Mouse (Mus musculus) urinary bladder, postnatal 14 days (tissue): ENCODE data around the gene Wnt10a.
"Not testable (repeated sequence)": the region's sequence is repeated elsewhere in the genome, so short reads cannot be mapped to it uniquely, and the experiment has no call there.

Experiments
- DNase-seq: peaks from one replicate; pipeline ENCODE4 v3.0.0; 2021; ENCODE audit warnings: low spot score

The Wnt10a gene

DNA sequence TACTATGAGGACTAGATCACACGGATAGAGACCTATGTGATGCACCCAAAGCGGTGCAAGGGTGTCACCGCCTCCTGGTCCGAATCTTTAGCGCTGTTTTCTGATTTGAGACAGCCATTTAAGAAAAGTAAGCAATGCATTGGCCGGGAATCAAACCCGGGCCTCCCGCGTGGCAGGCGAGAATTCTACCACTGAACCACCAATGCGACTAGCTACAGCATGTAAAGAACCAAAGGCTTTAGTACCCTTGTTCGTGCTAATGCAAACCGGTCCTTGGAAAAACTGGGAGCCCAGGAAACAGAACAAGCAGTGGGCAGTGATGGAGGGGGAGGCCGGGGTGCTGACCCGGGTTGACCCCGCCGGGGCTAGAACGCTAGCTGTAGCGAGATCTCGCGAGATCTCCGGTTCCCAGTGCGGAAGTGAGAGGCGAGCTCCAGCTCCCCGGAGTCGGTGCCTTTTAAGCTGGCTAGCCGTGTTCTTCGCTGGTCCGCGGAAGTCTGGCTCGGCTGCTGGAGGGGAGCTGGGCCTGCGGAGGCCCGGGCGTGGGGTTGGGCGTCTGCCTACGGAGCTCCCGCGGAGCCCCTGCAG, 25.4 kb downstream of the Wnt10a start:
- DNase-seq: peak; percentile 92

DNA sequence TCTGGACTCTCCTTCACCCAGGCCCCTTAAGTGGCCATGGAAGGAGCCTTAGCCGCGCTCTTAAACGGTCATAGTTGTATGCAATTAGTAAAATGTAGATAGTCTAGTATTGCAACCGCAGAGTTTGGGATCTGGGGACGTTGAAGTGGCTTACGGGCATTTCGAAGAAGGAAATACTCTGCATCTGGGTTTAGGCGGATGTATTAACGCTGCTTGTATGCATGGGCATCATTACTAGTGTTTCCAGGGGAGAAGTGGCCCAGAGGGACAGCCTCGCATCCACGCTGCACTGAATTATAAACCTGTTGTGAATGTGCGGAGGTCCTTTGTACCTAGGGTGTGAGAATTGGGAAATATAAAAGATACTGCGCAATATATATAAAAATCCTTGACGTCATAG, 25.9 kb downstream of the Wnt10a start:
- DNase-seq: no peak

DNA sequence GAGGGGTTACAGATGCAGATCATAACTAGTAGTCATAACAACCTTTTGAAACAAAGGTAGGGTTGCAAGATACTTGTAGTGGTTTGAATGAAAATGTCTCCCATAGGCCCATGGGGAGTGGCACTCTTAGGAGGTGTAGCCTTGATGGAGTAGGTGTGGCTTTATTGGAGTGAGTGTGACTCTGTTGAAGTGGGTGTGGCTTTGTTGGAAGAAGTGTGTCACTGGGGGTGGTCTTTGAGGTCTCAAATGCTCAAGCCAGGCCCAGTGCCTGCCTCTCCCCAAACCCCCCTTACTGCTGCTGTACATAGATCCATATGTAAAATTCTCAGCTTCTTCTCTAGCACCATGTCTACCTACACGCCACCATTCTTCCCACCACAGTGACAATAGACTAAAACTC, 27.2 kb downstream of the Wnt10a start:
- DNase-seq: no peak

DNA sequence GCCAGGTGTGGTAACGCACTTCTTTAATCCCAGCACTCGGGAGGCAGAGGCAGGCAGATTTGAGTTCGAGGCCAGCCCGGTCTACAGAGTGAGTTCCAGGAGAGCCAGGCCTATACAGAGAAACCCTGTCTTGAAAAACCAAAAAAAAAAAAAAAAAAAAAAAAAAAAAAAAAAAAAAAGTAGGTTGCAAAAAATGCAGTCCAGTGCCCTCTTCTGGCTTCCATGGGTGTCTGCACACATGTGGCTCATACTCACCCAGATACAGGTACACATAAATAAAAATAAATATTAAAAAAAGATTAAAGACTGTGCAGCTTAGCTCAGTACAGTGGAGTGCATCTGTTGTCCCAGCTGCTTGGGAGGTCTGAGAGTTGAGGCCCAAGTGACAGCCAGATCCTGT, 32.3 kb downstream of the Wnt10a start:
- not testable (repeated sequence) for DNase-seq

DNA sequence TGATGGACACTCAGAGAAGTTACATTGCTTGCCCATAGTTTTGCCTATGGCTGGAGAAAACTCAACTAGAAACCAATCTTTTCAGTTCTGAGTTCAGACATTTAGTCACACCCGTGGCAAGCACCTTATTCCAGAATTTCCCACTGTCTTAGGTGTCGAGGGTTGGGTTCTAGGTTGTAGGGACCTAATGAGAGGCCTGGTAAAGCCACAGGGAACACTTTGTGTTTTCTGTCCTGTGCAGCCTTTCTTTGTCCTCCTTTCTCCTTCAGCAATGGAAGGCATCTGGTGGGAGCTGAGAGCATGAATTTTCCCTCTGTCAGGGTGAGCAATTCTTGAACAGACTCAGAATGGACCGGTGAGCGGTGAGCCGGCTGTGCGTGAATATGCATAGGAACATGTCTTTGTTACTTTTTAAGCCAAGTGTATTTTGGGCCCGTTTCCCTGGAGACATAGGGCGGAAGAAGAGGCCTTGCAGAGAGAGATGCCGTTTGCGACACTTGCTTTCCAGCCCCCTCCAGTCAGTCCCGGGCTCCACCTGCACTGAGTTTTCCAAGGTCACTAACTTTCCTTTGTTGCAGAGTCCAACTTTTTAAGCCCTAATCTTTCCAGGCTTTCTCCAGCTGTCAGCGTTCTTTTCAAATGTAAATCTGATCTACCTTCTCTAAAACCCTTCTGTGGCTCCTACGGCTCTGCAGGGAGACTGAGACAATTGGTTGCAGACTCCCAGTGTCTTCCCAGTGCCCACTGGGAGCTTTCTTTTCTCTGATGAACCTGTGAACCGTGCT, 33.4 kb downstream of the Wnt10a start:
- no peak for DNase-seq

DNA sequence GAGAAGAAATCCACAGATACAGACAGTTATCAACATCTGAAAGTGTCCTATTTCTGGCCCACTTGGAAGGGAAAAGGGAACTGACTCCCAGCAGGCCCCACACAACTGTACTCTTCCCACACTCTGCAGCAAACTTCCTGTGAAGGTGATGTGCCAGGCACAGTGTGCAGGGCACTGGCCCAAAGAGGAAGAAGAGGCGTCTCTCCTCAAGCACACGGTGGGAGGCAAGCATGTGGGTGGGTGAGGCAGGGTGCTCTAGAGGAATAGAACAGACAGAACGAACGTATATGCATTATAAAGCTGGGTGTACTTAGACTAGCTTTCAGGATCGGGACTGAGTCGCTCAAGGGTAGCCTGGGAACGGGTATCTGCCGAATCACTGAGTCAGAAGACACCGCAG, 38.7 kb downstream of the Wnt10a start:
- DNase-seq: no peak

DNA sequence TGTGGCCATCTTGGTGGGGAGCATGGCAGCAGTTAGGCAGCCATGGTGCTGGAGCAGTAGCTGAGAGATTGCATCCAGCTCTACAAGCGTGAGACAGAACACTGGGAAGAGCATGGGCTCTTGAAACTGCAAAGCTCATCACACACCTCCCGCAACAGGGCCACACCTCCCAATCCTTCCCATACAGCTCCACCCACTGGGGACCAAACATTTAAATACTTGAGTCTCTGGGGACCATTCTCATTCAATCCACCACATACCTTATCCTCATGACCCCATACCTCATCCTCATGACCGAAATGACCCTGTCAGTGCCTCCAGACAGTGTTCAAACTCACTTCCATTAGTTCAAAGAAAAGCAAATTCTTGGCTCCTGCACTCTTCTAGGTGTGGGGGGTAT, 41.9 kb downstream of the Wnt10a start:
- no peak for DNase-seq

DNA sequence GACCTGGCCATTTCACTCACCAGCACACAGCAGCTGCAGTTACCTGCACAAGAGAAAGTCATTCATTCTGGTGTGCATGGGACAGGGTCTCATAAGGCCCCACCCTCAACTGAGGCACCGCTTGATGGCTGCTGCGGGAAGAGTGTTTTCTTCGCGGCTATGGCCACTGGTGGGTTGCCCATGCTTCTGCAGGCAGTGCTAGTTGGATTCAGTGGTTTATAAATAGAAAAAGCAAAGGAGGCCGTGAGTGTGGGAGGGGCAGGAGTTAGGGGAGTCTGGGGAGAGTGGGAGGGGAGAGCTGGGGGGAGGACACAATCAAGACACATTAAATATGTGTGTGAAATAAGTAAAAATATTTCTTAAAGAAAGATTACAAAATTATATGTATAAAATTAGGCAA, 51.8 kb downstream of the Wnt10a start:
- DNase-seq: no peak

DNA sequence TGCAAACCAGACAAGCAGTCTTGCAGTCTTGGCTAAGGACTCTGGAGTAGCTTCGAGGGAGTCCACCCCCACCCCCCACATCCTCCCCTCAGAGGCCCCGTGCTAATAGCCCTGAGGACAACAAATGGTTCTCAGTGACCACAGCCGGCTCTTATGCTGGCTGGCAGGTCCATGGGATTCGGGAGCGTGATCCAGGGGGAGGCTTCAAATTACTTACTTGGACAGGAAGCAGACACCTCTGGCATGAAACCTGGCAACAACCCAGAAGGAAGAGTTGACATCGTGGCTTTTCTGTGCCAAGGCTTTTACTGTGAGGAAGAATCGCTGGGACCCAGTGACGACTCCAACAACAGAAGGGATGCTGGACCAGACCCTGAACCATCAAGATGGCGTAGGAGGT, 55.0 kb downstream of the Wnt10a start:
- DNase-seq: no peak

DNA sequence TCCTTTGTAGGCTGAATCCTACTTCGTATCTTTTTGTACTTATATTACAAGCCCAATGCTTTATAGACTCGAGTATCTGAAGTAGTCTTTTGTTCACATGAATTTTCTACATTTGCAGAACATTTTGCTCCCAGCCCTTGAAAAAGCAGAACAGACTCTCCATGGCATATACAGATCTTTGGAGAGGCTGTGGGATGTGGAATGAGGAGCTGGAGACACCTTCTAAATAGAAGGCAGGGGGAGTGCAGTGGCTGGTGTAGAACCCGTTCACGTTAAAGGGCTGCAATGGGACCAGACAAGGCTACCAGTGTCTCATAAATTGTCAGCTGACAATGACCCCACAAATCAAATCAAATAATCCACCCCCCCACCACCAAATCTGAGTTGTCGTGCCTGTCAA, 57.6 kb downstream of the Wnt10a start:
- no peak for DNase-seq

DNA sequence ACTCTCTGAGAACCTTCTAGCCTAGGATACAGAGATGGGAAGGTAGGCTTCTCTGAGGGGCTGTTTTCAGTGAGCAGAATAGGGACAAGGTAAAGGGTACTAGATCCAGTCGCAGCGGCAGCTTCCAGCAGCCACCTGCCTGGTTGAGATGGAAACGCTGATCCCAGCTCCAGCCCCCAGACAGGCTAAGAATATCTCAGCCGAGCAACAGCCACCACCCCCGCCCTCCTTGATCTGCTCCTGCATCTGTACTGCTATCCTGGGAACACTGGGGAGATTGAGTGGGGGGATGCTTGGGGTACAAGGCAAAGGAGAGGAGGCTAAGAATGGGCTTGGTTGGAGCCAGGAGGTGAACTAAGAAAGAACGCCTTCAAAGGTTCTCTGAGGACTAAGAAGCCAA, 58.9 kb downstream of the Wnt10a start:
- DNase-seq: no peak

DNA sequence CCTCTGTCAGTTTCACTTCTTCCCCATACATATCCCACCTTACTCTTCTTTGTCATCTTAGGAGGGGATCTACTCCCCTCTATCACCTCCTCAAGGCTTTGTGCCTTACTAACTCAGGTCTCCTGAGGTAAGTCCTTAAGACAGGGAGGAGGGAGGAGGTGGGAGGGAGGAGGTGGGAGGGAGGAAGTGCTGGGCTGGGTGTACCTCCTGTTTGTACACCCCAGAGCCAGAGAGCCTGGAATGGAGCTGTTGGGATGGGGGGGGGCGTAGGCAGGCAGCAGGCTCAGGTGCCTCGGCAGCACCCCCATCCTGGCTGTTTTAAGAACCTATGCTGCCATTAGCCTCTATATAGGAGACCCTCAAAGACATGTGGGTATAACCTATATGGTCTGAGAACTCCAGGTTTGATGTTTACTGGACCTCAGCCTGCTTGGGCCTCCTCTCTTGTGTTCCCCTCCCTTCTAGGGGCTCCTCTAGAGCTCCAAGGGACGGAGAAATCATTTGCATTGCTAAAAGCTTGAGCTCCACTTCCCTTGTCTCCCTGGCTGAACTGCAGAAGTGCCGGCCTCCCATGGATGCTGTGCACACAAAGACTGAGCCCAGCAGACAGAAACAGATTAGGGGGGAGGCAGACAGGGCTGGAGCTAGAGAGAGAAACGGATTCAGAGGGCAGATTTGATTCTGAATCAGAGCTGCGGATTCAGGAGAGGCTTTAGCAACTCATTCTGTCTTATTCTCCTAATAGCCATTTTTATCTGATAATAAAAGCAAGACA, 59.9 kb downstream of the Wnt10a start:
- no peak for DNase-seq
